Mouse (Mus musculus) gastrocnemius, postnatal 4 days (tissue): ENCODE measurements around the gene Acad12. TPM values are rescaled to one million over a fixed set of nuclear protein-coding genes. Genes with fewer than 3 reads are reported as not detected.

Experiments
- DNase-seq, 2 experiments: peaks; one replicate each; pipeline ENCODE4 v3.0.0; 2021 to 2022; ENCODE audit warnings: low spot score in 2 of 2, mixed read lengths in 2 of 2
- total RNA-seq, 2 experiments: library from RNA; stranded (reverse); gene quantifications; 2 replicates each; pipeline ENCODE4 v1.2.3; 2021

Acad12 gene
- total RNA-seq, 2 experiments from 2014 or later, result 10.6 to 11.5 TPM

DNA sequence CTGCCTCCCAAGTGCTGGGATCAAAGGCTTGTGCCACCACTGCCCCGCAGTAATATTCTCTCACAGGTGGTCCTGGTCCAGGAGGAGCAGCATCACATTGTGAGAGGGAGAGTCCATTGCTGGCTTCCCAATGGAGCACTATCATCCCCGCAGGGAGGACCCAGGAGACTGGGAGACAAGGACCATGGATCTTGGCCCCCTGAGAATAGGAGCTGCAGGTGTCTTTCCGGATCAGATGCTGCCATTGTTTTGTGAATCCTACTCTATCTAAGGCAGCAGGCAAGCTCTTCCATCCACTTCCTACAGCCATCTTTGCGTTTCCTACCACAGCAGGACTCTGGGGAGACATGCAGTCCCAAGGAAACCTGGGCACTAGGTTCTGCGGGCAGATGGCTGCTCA lies 33.0 kb downstream of the Acad12 start:
- DNase-seq, result no peak

GRCm38 (mm10) chr5:121585005-121585404 lies 33.7 kb downstream of the Acad12 start:
- DNase-seq, result no peak

DNA sequence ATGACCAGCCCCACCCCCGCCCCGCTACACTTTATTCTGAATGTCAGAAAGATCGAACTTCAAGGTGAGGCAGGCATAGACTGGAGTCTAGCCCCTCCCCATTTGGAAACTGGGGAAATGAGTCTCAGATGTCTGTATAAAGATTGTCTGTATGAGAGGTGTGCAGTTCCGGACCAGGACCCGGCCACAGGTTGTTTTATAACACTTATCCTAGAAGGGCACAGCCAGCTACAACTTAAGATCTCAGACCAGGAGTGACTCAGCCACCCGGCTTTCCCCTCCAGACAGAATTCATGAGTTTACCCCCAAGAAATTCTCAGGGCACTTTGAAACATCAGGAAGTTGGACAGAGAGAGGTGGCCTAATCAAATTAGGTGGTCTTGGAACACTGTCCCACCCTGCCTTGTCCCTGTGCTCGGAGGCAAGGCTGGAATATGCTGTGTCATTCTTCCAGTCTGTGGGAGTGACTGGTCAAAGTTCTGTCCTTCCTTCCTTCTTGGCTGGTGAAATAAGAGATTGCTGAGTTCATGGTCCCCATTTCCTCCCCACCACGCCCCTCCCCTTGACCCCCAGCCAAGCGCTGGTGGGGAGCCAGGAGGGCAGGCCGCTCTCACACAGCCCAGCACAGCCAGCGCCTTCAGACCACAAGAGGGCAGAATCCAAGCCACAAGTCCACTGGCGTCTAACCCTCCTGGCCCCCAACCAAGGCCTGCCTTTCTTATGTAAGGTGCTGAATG lies 34.8 kb downstream of the Acad12 start:
- peak; percentile 88 to 92 for DNase-seq

- DNase-seq, result no peak
Observed at GRCm38 (mm10) chr5:121581945-121582344, 36.8 kb downstream of the Acad12 start.

- no peak for DNase-seq
Observed at GRCm38 (mm10) chr5:121576927-121577488, 41.7 kb downstream of the Acad12 start.

DNA sequence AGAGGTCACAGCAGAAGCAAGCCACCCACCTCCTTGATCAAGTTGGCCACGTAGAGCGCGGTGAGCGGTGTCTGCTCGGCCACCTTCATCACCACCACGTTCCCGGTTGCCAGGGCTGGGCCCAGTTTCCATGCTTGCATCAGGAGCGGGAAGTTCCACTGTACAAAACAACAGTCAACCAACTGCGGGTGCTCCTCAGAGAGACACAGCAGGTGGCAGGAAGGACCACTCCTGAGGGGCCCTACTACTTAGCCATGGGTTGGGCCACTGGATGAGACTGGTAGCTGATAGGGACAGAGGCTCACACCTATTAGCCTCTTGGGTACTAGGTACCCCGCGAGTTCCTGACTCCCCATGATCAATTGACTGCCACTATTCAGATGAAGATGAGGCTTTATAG lies 42.9 kb downstream of the Acad12 start:
- no peak for DNase-seq

- no peak for DNase-seq
Observed at GRCm38 (mm10) chr5:121574145-121574544, 44.6 kb downstream of the Acad12 start.

DNA sequence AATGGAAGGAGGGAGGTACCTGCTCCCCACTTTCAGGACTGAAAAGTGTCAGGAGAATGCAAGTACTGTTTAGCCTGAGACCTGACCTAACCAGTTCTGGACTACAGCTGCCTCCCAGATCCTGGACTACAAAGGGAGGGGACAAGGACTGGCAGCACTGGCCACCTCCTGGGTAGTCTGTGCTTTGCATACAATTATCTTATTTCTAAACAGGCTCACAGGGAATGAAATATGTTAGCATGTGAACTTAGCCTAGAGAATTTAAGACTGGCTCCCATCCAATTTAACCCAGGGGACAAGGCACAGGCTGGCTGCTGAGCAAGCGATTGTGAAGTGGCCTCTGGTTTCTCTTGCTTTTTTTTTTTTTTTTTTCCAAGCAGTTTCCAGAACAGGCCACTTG lies 48.0 kb downstream of the Acad12 start:
- DNase-seq, result no peak

DNA sequence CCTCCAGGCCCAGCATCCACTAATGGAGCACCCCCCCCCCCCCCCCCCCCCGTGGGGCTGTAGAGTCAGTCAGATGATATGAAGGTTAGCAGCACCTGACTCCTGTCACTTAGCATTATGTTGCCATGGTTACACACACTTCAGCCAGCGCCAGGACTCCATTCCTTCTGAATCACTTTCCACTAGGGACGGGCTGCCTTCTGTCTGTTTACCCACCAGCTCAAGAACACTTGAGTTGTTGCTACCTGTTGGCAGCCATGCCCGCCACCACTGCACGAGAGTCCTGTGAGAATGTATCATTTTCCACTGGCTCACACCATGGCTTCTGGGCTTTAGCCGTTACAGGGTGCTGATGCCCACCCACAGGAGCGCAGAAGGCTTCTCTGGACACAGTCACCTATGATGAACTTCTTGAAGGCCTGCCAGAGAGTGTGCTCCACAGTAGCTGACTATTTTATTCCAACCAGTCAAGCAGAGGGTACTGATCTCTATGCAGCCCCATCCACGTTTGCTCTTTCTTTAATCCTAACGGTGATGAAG lies 48.8 kb downstream of the Acad12 start:
- DNase-seq, result no peak

- no peak for DNase-seq
Observed at GRCm38 (mm10) chr5:121566035-121566681, 52.6 kb downstream of the Acad12 start.

DNA sequence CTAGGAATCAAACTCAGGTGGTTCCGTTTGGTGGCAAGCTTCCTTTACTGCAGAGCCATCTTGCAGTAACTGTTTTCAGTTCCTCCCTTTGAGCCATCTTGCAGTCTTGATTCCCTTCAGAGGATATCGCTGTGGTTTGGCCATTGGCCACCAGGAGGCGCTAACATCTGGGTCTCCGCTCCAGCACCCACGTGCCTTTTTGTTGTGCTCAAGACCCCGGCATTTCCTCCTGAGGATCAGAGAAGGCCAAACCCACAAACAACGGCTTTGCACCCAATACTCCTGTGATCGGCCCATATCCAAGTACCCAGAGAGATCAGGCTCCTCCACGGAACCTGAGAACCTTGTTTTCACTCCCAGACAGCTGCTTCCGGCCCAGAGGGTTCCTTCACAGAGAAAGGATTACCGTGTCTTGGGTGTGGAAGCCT lies 54.3 kb downstream of the Acad12 start:
- DNase-seq, result peak; percentile 79 to 90

DNA sequence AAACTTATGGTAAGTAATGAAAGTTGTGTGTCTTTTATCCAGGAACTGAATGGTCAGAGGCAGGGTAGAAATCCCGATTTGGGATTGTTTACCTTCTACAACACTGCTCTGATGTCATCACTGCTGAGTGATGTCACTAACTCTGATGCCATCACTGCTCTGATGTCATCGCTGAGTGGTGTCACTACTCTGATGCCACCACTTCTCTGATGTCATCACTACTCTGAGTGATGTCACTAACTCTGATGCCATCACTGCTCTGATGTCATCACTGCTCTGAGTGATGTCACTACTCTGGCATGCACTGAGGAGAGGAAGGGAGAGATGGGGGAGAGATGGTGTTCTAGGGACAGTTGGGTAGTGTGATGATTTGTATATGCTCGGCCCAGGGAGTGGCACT lies 56.3 kb downstream of the Acad12 start:
- DNase-seq, result no peak

DNA sequence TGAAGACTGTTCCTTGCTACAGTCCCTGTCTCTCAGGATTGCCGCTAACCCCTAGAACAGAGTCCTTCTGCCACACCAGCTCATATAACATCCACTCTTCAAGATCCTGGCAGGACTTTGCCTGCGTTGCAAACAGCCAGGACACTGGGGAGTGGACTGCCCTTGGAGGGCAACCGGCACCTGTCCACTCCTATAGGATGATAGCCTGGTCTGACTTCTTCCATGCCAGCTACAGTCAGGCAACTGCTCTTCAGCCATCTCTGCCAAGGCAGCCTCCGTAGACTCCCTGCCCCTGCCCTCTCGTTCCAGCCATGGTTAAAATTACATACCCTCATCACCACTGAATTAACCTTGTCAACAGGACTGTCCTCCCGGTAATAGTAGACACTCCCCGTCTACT lies 69.5 kb downstream of the Acad12 start:
- no peak for DNase-seq

DNA sequence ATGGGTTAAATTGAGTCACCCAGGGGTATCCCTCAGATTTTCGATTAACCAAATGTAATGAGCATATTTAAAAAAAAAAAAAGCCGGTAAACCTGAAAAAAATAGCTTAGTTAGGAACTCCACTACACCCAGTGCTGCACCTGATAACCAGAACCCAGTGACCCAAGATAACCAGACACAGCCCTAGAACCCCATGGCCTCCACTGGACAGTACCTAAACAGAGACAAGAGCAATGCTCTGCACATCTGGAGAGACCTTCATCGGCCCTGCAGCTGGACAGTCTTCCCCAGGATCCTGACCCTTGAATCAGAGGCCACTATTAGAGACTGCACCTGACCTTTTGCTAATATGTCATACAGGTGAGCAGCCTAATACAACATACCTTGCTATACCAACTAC lies 71.7 kb downstream of the Acad12 start:
- no peak for DNase-seq

Other genes starting within 250 kb of the Acad12 start
- 10 to 100 TPM; 74.7 to 87.6 TPM for gene Trafd1, start 233.3 kb downstream of the Acad12 start, total RNA-seq
- 10 to 100 TPM; 22.3 to 23.8 TPM for gene Naa25, start 221.0 kb downstream of the Acad12 start, total RNA-seq
- gene Tmem116, start 167.0 kb downstream of the Acad12 start, total RNA-seq, result 10 to 100 TPM in 1 of 2 experiments, 1 to 10 TPM in 1; 9.2 to 12.7 TPM
- gene Erp29, start 166.4 kb downstream of the Acad12 start, total RNA-seq, result 100 to 1,000 TPM in 1 of 2 experiments, 10 to 100 TPM in 1; 97.7 to 115 TPM
- not detected for gene Adam1b, start 115.5 kb downstream of the Acad12 start, total RNA-seq
- gene Adam1a, start 73.5 kb downstream of the Acad12 start, total RNA-seq, result 1 to 10 TPM; 4.3 to 5.7 TPM
- gene Gm42878, start 73.5 kb downstream of the Acad12 start, total RNA-seq, result not detected
- 10 to 100 TPM; 79.0 to 81.4 TPM for gene Mapkapk5, start 73.0 kb downstream of the Acad12 start, total RNA-seq
- 100 to 1,000 TPM; 140 to 143 TPM for gene Aldh2, start 25.1 kb downstream of the Acad12 start, total RNA-seq
- 1 to 10 TPM; 6.6 to 6.8 TPM for gene Acad10, start 41.6 kb upstream of the Acad12 start, total RNA-seq
- gene Brap, start 41.6 kb upstream of the Acad12 start, total RNA-seq, result 10 to 100 TPM; 27.4 to 31.0 TPM
- 100 to 1,000 TPM; 143 to 152 TPM for gene Atxn2, start 92.4 kb upstream of the Acad12 start, total RNA-seq
- 10 to 100 TPM; 29.4 to 30.0 TPM for gene Sh2b3, start 218.7 kb upstream of the Acad12 start, total RNA-seq
- 1 to 10 TPM; 9.5 to 9.9 TPM for gene Pheta1, start 230.0 kb upstream of the Acad12 start, total RNA-seq